Mouse (Mus musculus): Measurements from ENCODE around the gene 1700021F07Rik.

GRCm38 (mm10) chr2:173532711-173533462 is 10.5 kb downstream of the 1700021F07Rik start:
- TF ChIP-seq CTCF (IDR thresholded peaks at IDR 0.05; ENCODE audit: borderline replicate concordance, insufficient read depth, low read depth, low read length) (no peak), POLR2A (IDR thresholded peaks at IDR 0.05; ENCODE audit: borderline replicate concordance, insufficient read depth, low read length) (no peak)
